Mouse (Mus musculus): ENCODE measurements around the gene Gm49361. TPM values are rescaled to one million over a fixed set of nuclear protein-coding genes. Genes with fewer than 3 reads are reported as not detected.
"Not testable (repeated sequence)": the region's sequence is repeated elsewhere in the genome, so short reads cannot be mapped to it uniquely, and the experiment has no call there.

The Gm49361 gene
- total RNA-seq, 1 experiment: not detected

DNA sequence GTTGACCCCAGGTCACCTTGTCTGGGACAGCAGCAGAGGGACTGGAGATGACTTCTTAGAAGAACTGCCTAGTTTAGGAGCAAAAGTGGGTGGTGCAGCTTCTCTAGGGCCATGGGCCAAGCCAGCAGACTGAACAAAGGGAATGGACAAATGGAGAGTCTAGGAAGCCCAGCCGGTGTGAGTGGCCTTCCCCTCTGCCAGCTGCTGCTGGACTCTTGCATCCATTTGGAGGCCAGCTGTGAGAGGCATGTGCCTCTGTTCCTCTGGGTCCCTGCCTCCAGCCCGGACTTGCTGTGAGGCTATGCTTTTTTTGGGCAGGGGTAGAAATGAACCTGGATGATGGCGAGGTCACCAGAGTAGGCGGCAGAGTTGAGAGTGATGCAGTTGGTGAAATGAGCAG is 12.3 kb upstream of the Gm49361 start, which contains the start of gene Lats2:
Gene Lats2, minus strand, starts transcription at position 152 of the 400 bp plus-strand sequence.
- no peak within 1 kb of the TSS for H3K4me3 ChIP-seq (ENCODE audit: insufficient read depth in 1 of 2, low read depth in 1 of 2, low read length in 2 of 2, poor library complexity in 1 of 2, severe bottlenecking in 1 of 2)
- TF ChIP-seq MAFK (IDR thresholded peaks at IDR 0.05; ENCODE audit: insufficient read depth, low read depth, low read length) (no peak), HCFC1 (IDR thresholded peaks at IDR 0.05; ENCODE audit: borderline replicate concordance, insufficient read depth, low read length) (no peak), CHD2 (IDR thresholded peaks at IDR 0.05; ENCODE audit: low read depth, low read length) (no peak), ZC3H11A (IDR thresholded peaks at IDR 0.05; ENCODE audit: borderline replicate concordance, low read depth, low read length) (no peak), ZNF384 (IDR thresholded peaks at IDR 0.05; ENCODE audit: low read depth, low read length) (no peak)
- no peak within 1 kb of the TSS for H3K9ac ChIP-seq (ENCODE audit: insufficient read depth, low read depth, low read length, poor library complexity, severe bottlenecking)
- no peaks in the 10 kb centered on the region for H3K9me3 ChIP-seq (ENCODE audit: control insufficient read depth, insufficient read depth, low read depth, low read length)
- H3K36me3 ChIP-seq (ENCODE audit: control insufficient read depth, insufficient read depth, low read length, poor library complexity, severe bottlenecking): no peaks in the 10 kb centered on the region
- DNase-seq (ENCODE audit: low read depth, low spot score): no peak
- H3K4me1 ChIP-seq (ENCODE audit: control insufficient read depth in 2 of 2, insufficient read depth in 2 of 2, low read length in 2 of 2, poor library complexity in 1 of 2): peaks cover 0 to 3% of the 10 kb centered on the region in 2 experiments; a peak in 1 of 4 replicates
- in situ Hi-C loops (cut with MboI; ENCODE audit: low sequenced_read_pairs in 2 of 2, unreplicated experiment in 2 of 2): no loop called here
- H3K27ac ChIP-seq (ENCODE audit: insufficient read depth, low read depth, low read length, poor library complexity, severe bottlenecking): no peak within 1 kb of the TSS

DNA sequence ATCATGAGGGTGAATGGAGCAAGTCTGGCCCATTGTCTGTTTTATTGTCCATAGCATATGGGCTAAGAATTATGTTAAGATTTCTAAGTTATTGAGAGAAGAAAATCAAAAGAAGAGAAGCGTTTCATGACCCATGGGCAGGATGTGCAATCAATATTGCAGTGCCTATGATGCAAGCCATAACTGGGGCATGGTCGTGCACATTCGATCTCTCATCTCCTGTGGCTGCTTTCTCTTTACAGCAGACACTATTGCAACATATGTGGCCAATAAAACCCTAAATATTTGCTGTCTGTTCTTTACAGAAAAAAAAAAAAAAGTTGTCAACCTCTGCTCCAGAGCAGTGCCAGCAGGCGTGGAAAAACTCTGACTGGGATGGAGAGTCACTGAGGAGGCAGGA is 10.2 kb upstream of the Gm49361 start:
- DNase-seq (ENCODE audit: low read depth, low spot score): no peak
- no peaks in the 10 kb centered on the region for H3K36me3 ChIP-seq (ENCODE audit: control insufficient read depth, insufficient read depth, low read length, poor library complexity, severe bottlenecking)
- no peak overlapping the region for H3K27ac ChIP-seq (ENCODE audit: insufficient read depth, low read depth, low read length, poor library complexity, severe bottlenecking)
- in situ Hi-C loops (cut with MboI; ENCODE audit: low sequenced_read_pairs in 2 of 2, unreplicated experiment in 2 of 2): no loop called here
- H3K4me1 ChIP-seq (ENCODE audit: control insufficient read depth in 2 of 2, insufficient read depth in 2 of 2, low read length in 2 of 2, poor library complexity in 1 of 2): no peaks in the 10 kb centered on the region
- no peaks in the 10 kb centered on the region for H3K9me3 ChIP-seq (ENCODE audit: control insufficient read depth, insufficient read depth, low read depth, low read length)
- H3K9ac ChIP-seq (ENCODE audit: insufficient read depth, low read depth, low read length, poor library complexity, severe bottlenecking): no peak overlapping the region
- TF ChIP-seq CHD2 (IDR thresholded peaks at IDR 0.05; ENCODE audit: low read depth, low read length) (no peak), MAFK (IDR thresholded peaks at IDR 0.05; ENCODE audit: insufficient read depth, low read depth, low read length) (no peak), ZNF384 (IDR thresholded peaks at IDR 0.05; ENCODE audit: low read depth, low read length) (no peak), HCFC1 (IDR thresholded peaks at IDR 0.05; ENCODE audit: borderline replicate concordance, insufficient read depth, low read length) (no peak), ZC3H11A (IDR thresholded peaks at IDR 0.05; ENCODE audit: borderline replicate concordance, low read depth, low read length) (no peak)
- H3K4me3 ChIP-seq (ENCODE audit: insufficient read depth in 1 of 2, low read depth in 1 of 2, low read length in 2 of 2, poor library complexity in 1 of 2, severe bottlenecking in 1 of 2): no peak overlapping the region

DNA sequence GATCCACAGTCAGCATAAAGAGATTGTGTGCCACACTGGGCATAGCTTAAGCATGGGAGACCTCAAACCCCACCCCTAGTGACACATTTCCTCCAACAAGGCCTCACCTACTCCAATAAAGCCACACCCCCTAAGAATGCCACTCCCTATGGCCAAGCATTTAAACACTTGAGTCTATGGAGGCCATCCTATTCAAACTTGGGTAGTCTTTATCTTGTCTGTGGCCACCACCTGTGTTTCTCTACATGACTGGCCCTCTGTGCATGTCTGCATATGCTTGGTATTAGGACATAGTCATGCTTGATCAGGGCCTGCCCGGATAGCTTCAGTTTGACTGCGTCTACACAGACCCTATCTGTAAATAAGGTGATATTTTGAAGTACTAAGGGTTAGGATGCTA is 9.8 kb upstream of the Gm49361 start:
- no peak for DNase-seq (ENCODE audit: low read depth, low spot score)
- in situ Hi-C loops (cut with MboI; ENCODE audit: low sequenced_read_pairs in 2 of 2, unreplicated experiment in 2 of 2): no loop called here

GRCm38 (mm10) chr14:57753351-57753992 is 7.6 kb upstream of the Gm49361 start:
- H3K27ac ChIP-seq (ENCODE audit: insufficient read depth, low read depth, low read length, poor library complexity, severe bottlenecking): no peak overlapping the region
- TF ChIP-seq ZNF384 (IDR thresholded peaks at IDR 0.05; ENCODE audit: low read depth, low read length) (no peak), CHD2 (IDR thresholded peaks at IDR 0.05; ENCODE audit: low read depth, low read length) (no peak), HCFC1 (IDR thresholded peaks at IDR 0.05; ENCODE audit: borderline replicate concordance, insufficient read depth, low read length) (no peak), MAFK (IDR thresholded peaks at IDR 0.05; ENCODE audit: insufficient read depth, low read depth, low read length) (no peak), ZC3H11A (IDR thresholded peaks at IDR 0.05; ENCODE audit: borderline replicate concordance, low read depth, low read length) (no peak)
- H3K4me3 ChIP-seq (ENCODE audit: insufficient read depth in 1 of 2, low read depth in 1 of 2, low read length in 2 of 2, poor library complexity in 1 of 2, severe bottlenecking in 1 of 2): no peak overlapping the region
- no peaks in the 10 kb centered on the region for H3K9me3 ChIP-seq (ENCODE audit: control insufficient read depth, insufficient read depth, low read depth, low read length)
- H3K9ac ChIP-seq (ENCODE audit: insufficient read depth, low read depth, low read length, poor library complexity, severe bottlenecking): no peak overlapping the region
- H3K36me3 ChIP-seq (ENCODE audit: control insufficient read depth, insufficient read depth, low read length, poor library complexity, severe bottlenecking): no peaks in the 10 kb centered on the region
- DNase-seq (ENCODE audit: low read depth, low spot score): no peak
- H3K4me1 ChIP-seq (ENCODE audit: control insufficient read depth in 2 of 2, insufficient read depth in 2 of 2, low read length in 2 of 2, poor library complexity in 1 of 2): no peaks in the 10 kb centered on the region
- in situ Hi-C loops (cut with MboI; ENCODE audit: low sequenced_read_pairs in 2 of 2, unreplicated experiment in 2 of 2): no loop called here

More for the DNA sequence above, 9.8 kb upstream of the Gm49361 start:
- H3K4me3 ChIP-seq (ENCODE audit: insufficient read depth in 1 of 2, low read depth in 1 of 2, low read length in 2 of 2, poor library complexity in 1 of 2, severe bottlenecking in 1 of 2): no peak overlapping the region
- no peaks in the 10 kb centered on the region for H3K9me3 ChIP-seq (ENCODE audit: control insufficient read depth, insufficient read depth, low read depth, low read length)
- H3K36me3 ChIP-seq (ENCODE audit: control insufficient read depth, insufficient read depth, low read length, poor library complexity, severe bottlenecking): no peaks in the 10 kb centered on the region
- no peak overlapping the region for H3K9ac ChIP-seq (ENCODE audit: insufficient read depth, low read depth, low read length, poor library complexity, severe bottlenecking)
- no peak overlapping the region for H3K27ac ChIP-seq (ENCODE audit: insufficient read depth, low read depth, low read length, poor library complexity, severe bottlenecking)
- no peaks in the 10 kb centered on the region for H3K4me1 ChIP-seq (ENCODE audit: control insufficient read depth in 2 of 2, insufficient read depth in 2 of 2, low read length in 2 of 2, poor library complexity in 1 of 2)
- TF ChIP-seq CHD2 (IDR thresholded peaks at IDR 0.05; ENCODE audit: low read depth, low read length) (no peak), ZNF384 (IDR thresholded peaks at IDR 0.05; ENCODE audit: low read depth, low read length) (no peak), MAFK (IDR thresholded peaks at IDR 0.05; ENCODE audit: insufficient read depth, low read depth, low read length) (no peak), ZC3H11A (IDR thresholded peaks at IDR 0.05; ENCODE audit: borderline replicate concordance, low read depth, low read length) (no peak), HCFC1 (IDR thresholded peaks at IDR 0.05; ENCODE audit: borderline replicate concordance, insufficient read depth, low read length) (no peak)

- H3K36me3 ChIP-seq (ENCODE audit: control insufficient read depth, insufficient read depth, low read length, poor library complexity, severe bottlenecking); H3K9me3 ChIP-seq (ENCODE audit: control insufficient read depth, insufficient read depth, low read depth, low read length); H3K4me3 ChIP-seq (ENCODE audit: insufficient read depth in 1 of 2, low read depth in 1 of 2, low read length in 2 of 2, poor library complexity in 1 of 2, severe bottlenecking in 1 of 2); H3K4me1 ChIP-seq (ENCODE audit: control insufficient read depth in 2 of 2, insufficient read depth in 2 of 2, low read length in 2 of 2, poor library complexity in 1 of 2); DNase-seq (ENCODE audit: low read depth, low spot score); H3K9ac ChIP-seq (ENCODE audit: insufficient read depth, low read depth, low read length, poor library complexity, severe bottlenecking); in situ Hi-C loops (cut with MboI; ENCODE audit: low sequenced_read_pairs in 2 of 2, unreplicated experiment in 2 of 2); H3K27ac ChIP-seq (ENCODE audit: insufficient read depth, low read depth, low read length, poor library complexity, severe bottlenecking): not testable (repeated sequence)
These were observed 5.1 kb upstream of the Gm49361 start for GRCm38 (mm10) chr14:57751006-57751405.

All from ES-E14 (cell line).